In genomic region chr14:117824491-117824890, GRCm38 (mm10) we compare ENCODE assay signal across 24 mouse cellular contexts.
"Had no signal": no experiment of that assay in that cellular context is flagged by ENCODE, and none has a peak within 500 bp of the region (broad histone marks: within the 10 kb centered on the region; RNA-seq: fewer than 3 reads in every experiment).

No protein-coding gene starts in this region.

- H3K4me2 ChIP-seq: limb, embryonic 12.5 days; limb, embryonic 15.5 days; liver, embryonic 11.5 days; lung, embryonic 14.5 days; midbrain, embryonic 13.5 days; neural tube, embryonic 13.5 days had no signal

- H3K36me3 ChIP-seq: limb, embryonic 12.5 days; limb, embryonic 15.5 days; midbrain, embryonic 10.5 days; midbrain, embryonic 13.5 days; neural tube, embryonic 13.5 days had no signal

- DNase-seq: kidney, adult 2 months; kidney, postnatal 14 days; kidney, postnatal 4 days; liver, postnatal 0 days; lung, embryonic 14.5 days; right cerebral cortex, adult 18-20 months; right cerebral cortex, postnatal 14 days; right cerebral cortex, postnatal 4 days; thymus, adult 2 months; thymus, postnatal 14 days; thymus, postnatal 4 days had no signal

- H3K9me3 ChIP-seq: limb, embryonic 12.5 days; limb, embryonic 15.5 days; midbrain, embryonic 13.5 days; neural tube, embryonic 13.5 days had no signal

- H3K4me1 ChIP-seq: limb, embryonic 15.5 days; megakaryocyte, embryonic 14.5 days had no signal

- H3K27ac ChIP-seq: limb, embryonic 12.5 days; limb, embryonic 15.5 days; liver, embryonic 14.5 days; macrophage; midbrain, embryonic 10.5 days; midbrain, embryonic 13.5 days; neural tube, embryonic 13.5 days; stomach, postnatal 0 days had no signal

- H3K4me3 ChIP-seq: limb, embryonic 12.5 days; limb, embryonic 15.5 days; megakaryocyte, embryonic 14.5 days; midbrain, embryonic 10.5 days; midbrain, embryonic 13.5 days; myocyte; neural tube, embryonic 13.5 days had no signal

- ATAC-seq: liver, postnatal 0 days; lung, postnatal 0 days; midbrain, embryonic 13.5 days; midbrain, embryonic 16.5 days had no signal

- H3K27me3 ChIP-seq: limb, embryonic 12.5 days; limb, embryonic 15.5 days; megakaryocyte, embryonic 14.5 days; midbrain, embryonic 13.5 days; neural tube, embryonic 13.5 days had no signal

- H3K9ac ChIP-seq: limb, embryonic 12.5 days; limb, embryonic 15.5 days; liver, embryonic 14.5 days; liver, postnatal 0 days; lung, embryonic 14.5 days; midbrain, embryonic 13.5 days; neural tube, embryonic 13.5 days had no signal
